Mouse (Mus musculus) heart, postnatal 0 days (tissue): ENCODE results near the gene Tcf15.

Source experiments
- CTCF ChIP-seq: IDR thresholded peaks from 2 replicates; pipeline ENCODE4 v1.5.1; 2016; ENCODE audit warnings: antibody characterized with exemption, control low read depth, low read depth
- EP300 ChIP-seq: IDR thresholded peaks from 2 replicates; pipeline ENCODE4 v1.6.1; 2016; ENCODE audit warnings: antibody characterized with exemption, low read depth

DNA sequence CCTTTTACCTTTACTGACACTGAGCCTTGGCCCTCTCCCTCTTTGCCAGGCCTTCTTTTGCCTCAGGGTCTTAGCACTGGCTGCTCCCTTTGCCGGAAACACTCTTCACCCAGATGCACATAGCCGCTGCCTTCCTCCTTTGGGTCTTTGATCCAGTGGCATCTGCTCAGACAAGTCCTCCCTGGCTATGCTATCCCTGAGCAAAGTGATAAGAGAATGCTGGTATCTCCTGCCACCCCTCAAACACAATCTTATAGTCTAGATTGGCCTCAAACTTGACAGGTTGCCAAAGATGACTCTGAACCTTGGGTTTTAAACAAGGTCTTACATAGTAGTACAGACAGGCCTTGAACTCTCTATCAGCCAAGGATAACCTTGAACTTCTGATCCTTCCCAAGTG lies 51.2 kb downstream of the Tcf15 start:
- TF ChIP-seq CTCF (no peak), EP300 (no peak)
